Mouse (Mus musculus) neural tube, postnatal 0 days (tissue): Measurements from ENCODE around the gene Bcl3. TPM values are rescaled to one million over a fixed set of nuclear protein-coding genes. Genes with fewer than 3 reads are reported as not detected.

Source experiments
- polyA plus RNA-seq: library from polyadenylated mRNA; unstranded; fragments of >200 nt; fragmentation: Nextera tagmentation; extraction: Ambion mirVana; gene quantifications from 2 replicates; pipeline ENCODE4 v1.2.1, GENCODE M21; 2015

Gene Bcl3
- polyA plus RNA-seq, result 0.94 and 1.2 TPM in 2 replicates

GRCm38 (mm10) chr7:19822604-19823058 lies at the start of gene Bcl3:
Bcl3 (minus strand) TSS chr7:19822770.

DNA sequence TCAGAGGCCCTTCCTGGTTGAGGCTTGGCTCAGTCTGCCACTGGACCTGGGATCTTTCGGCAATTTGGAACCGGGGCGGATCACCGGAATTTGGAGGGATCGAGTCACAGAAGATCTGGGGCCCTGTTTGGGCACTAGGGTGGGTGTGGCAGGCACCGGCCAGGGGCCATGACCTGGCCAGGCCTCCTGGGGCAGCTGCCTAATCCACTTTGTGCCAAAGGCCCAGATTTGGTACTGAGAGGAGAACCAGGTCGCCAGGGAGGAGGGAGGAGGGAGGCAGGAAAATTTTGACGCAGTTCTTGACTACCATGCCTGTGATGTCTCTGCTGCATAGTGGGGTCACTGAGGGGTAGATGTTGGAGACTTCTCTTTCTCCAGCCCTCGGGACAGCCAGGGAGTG lies 38.6 kb upstream of the Bcl3 start, which contains the start of gene Ceacam16:
Gene Ceacam16 (minus strand): TSS at position 101 of the 400 bp plus-strand sequence.

GRCm38 (mm10) chr7:19851858-19852570 lies 29.4 kb upstream of the Bcl3 start, which contains the start of gene Gm19345:
Gm19345 (plus strand) TSS chr7:19852003.

GRCm38 (mm10) chr7:19796697-19797588 lies 25.6 kb downstream of the Bcl3 start, which contains the start of gene Cblc:
Cblc (minus strand) TSS chr7:19796809.

DNA sequence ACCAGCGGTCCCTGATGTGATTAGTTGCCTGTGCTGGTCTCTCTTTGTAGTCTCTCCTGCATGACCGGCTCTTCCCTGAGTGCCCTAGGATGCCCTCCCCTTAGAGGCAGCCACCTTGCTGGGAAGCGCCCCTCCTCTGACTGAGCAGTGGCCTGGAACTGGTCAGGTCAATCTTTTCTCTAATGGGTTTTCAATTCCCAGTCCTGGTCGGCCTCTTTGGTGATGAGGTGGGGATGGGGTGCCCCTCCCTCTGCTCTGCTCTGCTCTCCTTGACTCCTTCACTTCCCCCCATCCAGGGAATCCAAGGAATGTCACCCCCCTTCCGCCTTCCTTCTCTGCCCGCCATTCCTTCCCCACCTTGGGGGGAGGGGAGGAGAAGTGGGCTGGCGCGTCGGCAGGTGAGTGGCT lies 51.6 kb downstream of the Bcl3 start, which contains the start of gene Bcam:
Gene Bcam (minus strand): TSS at position 33 of the 408 bp plus-strand sequence.

Other genes starting within 250 kb of the Bcl3 start
- gene Zfp296, start 245.5 kb downstream of the Bcl3 start, polyA plus RNA-seq, result 0.15 TPM in 1 of 2 replicates, not detected in the other
- gene Gemin7, start 245.2 kb downstream of the Bcl3 start, polyA plus RNA-seq, result 160 and 163 TPM in 2 replicates
- gene Clasrp, start 218.3 kb downstream of the Bcl3 start, polyA plus RNA-seq, result 58.6 and 67.4 TPM in 2 replicates
- gene Relb, start 193.3 kb downstream of the Bcl3 start, polyA plus RNA-seq, result 8.2 and 9.2 TPM in 2 replicates
- 168 and 169 TPM in 2 replicates for gene Clptm1, start 157.7 kb downstream of the Bcl3 start, polyA plus RNA-seq
- 0.68 and 1.0 TPM in 2 replicates for gene Apoc2, start 144.8 kb downstream of the Bcl3 start, polyA plus RNA-seq
- gene Gm44805, start 141.3 kb downstream of the Bcl3 start, polyA plus RNA-seq, result not detected in 2 replicates
- not detected in 2 replicates for gene Apoc4, start 141.3 kb downstream of the Bcl3 start, polyA plus RNA-seq
- 20.8 and 34.8 TPM in 2 replicates for gene Apoc1, start 130.1 kb downstream of the Bcl3 start, polyA plus RNA-seq
- 4,011 and 4,143 TPM in 2 replicates for gene Apoe, start 123.6 kb downstream of the Bcl3 start, polyA plus RNA-seq
- gene Tomm40, start 107.3 kb downstream of the Bcl3 start, polyA plus RNA-seq, result 179 and 192 TPM in 2 replicates
- gene Nectin2, start 72.3 kb downstream of the Bcl3 start, polyA plus RNA-seq, result 52.6 and 57.8 TPM in 2 replicates
- gene Bcam, start 51.8 kb downstream of the Bcl3 start, polyA plus RNA-seq, result 38.7 and 44.4 TPM in 2 replicates
- 0.68 and 0.80 TPM in 2 replicates for gene Cblc, start 26.0 kb downstream of the Bcl3 start, polyA plus RNA-seq
- gene Gm19345, start 29.2 kb upstream of the Bcl3 start, polyA plus RNA-seq, result 17.7 and 18.9 TPM in 2 replicates
- gene Ceacam16, start 38.5 kb upstream of the Bcl3 start, polyA plus RNA-seq, result 0.43 and 0.71 TPM in 2 replicates
- gene Ceacam19, start 65.2 kb upstream of the Bcl3 start, polyA plus RNA-seq, result not detected in 2 replicates
- 7.1 and 8.5 TPM in 2 replicates for gene Pvr, start 98.4 kb upstream of the Bcl3 start, polyA plus RNA-seq
- gene Igsf23, start 128.0 kb upstream of the Bcl3 start, polyA plus RNA-seq, result not detected in 2 replicates
- gene Ceacam20, start 142.6 kb upstream of the Bcl3 start, polyA plus RNA-seq, result not detected in 2 replicates
- not detected in 2 replicates for gene Nlrp9b, start 168.7 kb upstream of the Bcl3 start, polyA plus RNA-seq